Mouse (Mus musculus) bone marrow macrophage, adult 2 months (primary cell): ENCODE data around the gene Ipo5. TPM values are rescaled to one million over a fixed set of nuclear protein-coding genes. Genes with fewer than 3 reads are reported as not detected.

Source experiments
- H3K27ac ChIP-seq: 2 replicates; pipeline ENCODE4 v1.5.1; 2012; ENCODE audit warnings: low read depth, low read length; ENCODE audit not compliant: insufficient read depth
- H3K4me1 ChIP-seq: 2 replicates; pipeline ENCODE4 v1.6.1; 2012; ENCODE audit warnings: low read length; ENCODE audit not compliant: control insufficient read depth, insufficient read depth
- H3K4me3 ChIP-seq: 2 replicates; pipeline ENCODE4 v1.5.1; 2012; ENCODE audit warnings: mild to moderate bottlenecking, low read length, moderate library complexity; ENCODE audit not compliant: insufficient read depth
- CTCF ChIP-seq: IDR thresholded peaks from 2 replicates; pipeline ENCODE4 v1.5.1; 2012; ENCODE audit warnings: low read depth, mild to moderate bottlenecking, low read length, moderate library complexity
- POLR2A ChIP-seq: IDR thresholded peaks from 2 replicates; pipeline ENCODE4 v1.6.1; 2012; ENCODE audit warnings: mild to moderate bottlenecking, low read depth, low read length, borderline replicate concordance
- polyA plus RNA-seq: library from polyadenylated mRNA; stranded (reverse); fragments of >200 nt; gene quantifications from 2 replicates; pipeline ENCODE4 v1.2.4, GENCODE M21; 2012; ENCODE audit not compliant: missing spikeins, insufficient read depth, insufficient read length

The Ipo5 gene
- polyA plus RNA-seq, 1 experiment = 47.3 TPM

- Histone ChIP-seq H3K4me3 (no peak overlapping the region), H3K4me1 (no peaks in the 10 kb centered on the region), H3K27ac (no peak overlapping the region)
- peak; percentile 44 for TF ChIP-seq CTCF
- TF ChIP-seq POLR2A = no peak
These were observed 60.3 kb downstream of the Ipo5 start for GRCm38 (mm10) chr14:120971313-120971712.

GRCm38 (mm10) chr14:120979559-120979958, 68.5 kb downstream of the Ipo5 start:
- Histone ChIP-seq H3K4me3 (no peak overlapping the region), H3K27ac (no peak overlapping the region), H3K4me1 (no peaks in the 10 kb centered on the region)
- no peak for TF ChIP-seq POLR2A
- TF ChIP-seq CTCF = no peak

- no peak overlapping the region for H3K27ac ChIP-seq
- TF ChIP-seq POLR2A = no peak
- TF ChIP-seq CTCF = no peak
- H3K4me3 ChIP-seq = no peak overlapping the region
- peaks cover 12% of the 10 kb centered on the region for H3K4me1 ChIP-seq
These were observed 78.1 kb downstream of the Ipo5 start for GRCm38 (mm10) chr14:120989126-120989525.

Other genes with a start within 250 kb of the Ipo5 start
- 0.55 and 0.57 TPM in 2 replicates for gene Farp1, start 124.0 kb downstream of the Ipo5 start, polyA plus RNA-seq